Mouse (Mus musculus) stomach, embryonic 14.5 days (tissue): ENCODE measurements around the gene Napa. TPM values are rescaled to one million over a fixed set of nuclear protein-coding genes. Genes with fewer than 3 reads are reported as not detected.

Source experiments
- ATAC-seq: fragments of 200-750 bp; cut with Nextera tagmentation; 2 replicates; pipeline ENCODE4 v1.8.0; 2017; ENCODE audit warnings: low read depth, moderate TSS enrichment; ENCODE audit not compliant: insufficient number of reproducible peaks, insufficient read depth, low FRiP score
- H3K27ac ChIP-seq: fragments of 300-500 bp; sonication (generic); 2 replicates; pipeline ENCODE4 v1.5.1; 2014; ENCODE audit warnings: mild to moderate bottlenecking, low read length, moderate library complexity, mixed read lengths
- H3K27me3 ChIP-seq: fragments of 300-500 bp; sonication (generic); 2 replicates; pipeline ENCODE4 v1.6.1; 2014; ENCODE audit warnings: low read length, control low read depth, mixed read lengths; ENCODE audit not compliant: control insufficient read depth, insufficient read depth
- H3K36me3 ChIP-seq: fragments of 300-500 bp; sonication (generic); 2 replicates; pipeline ENCODE4 v1.6.1; 2014; ENCODE audit warnings: mild to moderate bottlenecking, control low read depth, low read length, moderate library complexity, mixed read lengths; ENCODE audit not compliant: control insufficient read depth, insufficient read depth
- H3K4me1 ChIP-seq: fragments of 300-500 bp; sonication (generic); 2 replicates; pipeline ENCODE4 v1.6.1; 2014; ENCODE audit warnings: low read length, control low read depth, mixed read lengths; ENCODE audit not compliant: control insufficient read depth, insufficient read depth
- H3K4me2 ChIP-seq: fragments of 300-500 bp; sonication (generic); replicated peaks from 2 replicates; pipeline ENCODE4 v1.6.1; 2014; ENCODE audit warnings: low read depth, low read length, control low read depth
- H3K4me3 ChIP-seq: fragments of 300-500 bp; sonication (generic); 2 replicates; pipeline ENCODE4 v1.5.1; 2014; ENCODE audit warnings: low read depth, low read length, control low read depth
- H3K9ac ChIP-seq: fragments of 300-500 bp; sonication (generic); replicated peaks from 2 replicates; pipeline ENCODE4 v1.6.1; 2014; ENCODE audit warnings: low read depth, mild to moderate bottlenecking, control low read depth, low read length, moderate library complexity, mixed read lengths
- H3K9me3 ChIP-seq: fragments of 300-500 bp; sonication (generic); 2 replicates; pipeline ENCODE4 v1.6.1; 2016; ENCODE audit warnings: low read depth, low read length, control low read depth; ENCODE audit not compliant: control insufficient read depth
- WGBS: fragments of 180-500 bp; shearing (Covaris S2); extraction: QIAGEN DNeasy Blood & Tissue Kit; methylation state at CpG from one replicate; pipeline ENCODE4 v1.1.7; 2014; 5-methylcytosine and 5-hydroxymethylcytosine counted together
- polyA plus RNA-seq: library from polyadenylated mRNA; unstranded; fragments of >200 nt; fragmentation: Nextera tagmentation; extraction: Ambion mirVana; gene quantifications from 2 replicates; pipeline ENCODE4 v1.2.1, GENCODE M21; 2014

Napa gene
- polyA plus RNA-seq, 1 experiment from 2014 or later: 213 TPM

- Histone ChIP-seq H3K9me3 (no peaks in the 10 kb centered on the region), H3K27me3 (no peaks in the 10 kb centered on the region), H3K9ac (no peak overlapping the region), H3K4me3 (no peak overlapping the region), H3K27ac (no peak overlapping the region), H3K4me1 (0 out of 2 replicates have a peak, but pooled peaks cover 10% of the 10 kb centered on the region), H3K4me2 (no peak overlapping the region), H3K36me3 (no peaks in the 10 kb centered on the region)
- ATAC-seq: no peak
- 59% methylated on average over 4 of the region's 4 CpGs for WGBS
Measured at GRCm38 (mm10) chr7:16054966-16055365, 43.3 kb upstream of the Napa start.

- H3K9me3 ChIP-seq: no peaks in the 10 kb centered on the region
- no peak overlapping the region for H3K4me3 ChIP-seq
- no peak overlapping the region for H3K9ac ChIP-seq
- ATAC-seq: no peak
- no peak overlapping the region for H3K4me2 ChIP-seq
- H3K36me3 ChIP-seq: no peaks in the 10 kb centered on the region
- no peaks in the 10 kb centered on the region for H3K27me3 ChIP-seq
- no peak overlapping the region for H3K27ac ChIP-seq
- H3K4me1 ChIP-seq: 0 out of 2 replicates have a peak, but pooled peaks cover 5% of the 10 kb centered on the region
- WGBS: 88% methylated on average over 6 of the region's 6 CpGs
Measured at GRCm38 (mm10) chr7:16055665-16056064, 42.6 kb upstream of the Napa start.

GRCm38 (mm10) chr7:16056459-16057135 lies 41.7 kb upstream of the Napa start:
- no peak overlapping the region for H3K4me2 ChIP-seq
- no peak overlapping the region for H3K9ac ChIP-seq
- no peak for ATAC-seq
- no peak overlapping the region for H3K4me3 ChIP-seq
- H3K4me1 ChIP-seq: 0 out of 2 replicates have a peak, but pooled peaks cover 4% of the 10 kb centered on the region
- H3K27me3 ChIP-seq: peaks cover under 1% of the 10 kb centered on the region; the same call in 1 of the 2 replicates
- 23% methylated on average over 5 of the region's 5 CpGs for WGBS
- H3K27ac ChIP-seq: no peak overlapping the region
- no peaks in the 10 kb centered on the region for H3K9me3 ChIP-seq
- H3K36me3 ChIP-seq: no peaks in the 10 kb centered on the region

GRCm38 (mm10) chr7:16057136-16057534 lies 41.1 kb upstream of the Napa start:
- no peak overlapping the region for H3K4me3 ChIP-seq
- no peak overlapping the region for H3K9ac ChIP-seq
- H3K27ac ChIP-seq: no peak overlapping the region
- WGBS: 55% methylated on average over 2 of the region's 2 CpGs
- H3K9me3 ChIP-seq: peaks cover 2% of the 10 kb centered on the region; the same call in 1 of the 2 replicates
- 0 out of 2 replicates have a peak, but pooled peaks cover 4% of the 10 kb centered on the region for H3K4me1 ChIP-seq
- peaks cover 6% of the 10 kb centered on the region; the same call in 1 of the 2 replicates for H3K27me3 ChIP-seq
- H3K4me2 ChIP-seq: no peak overlapping the region
- no peak for ATAC-seq
- no peaks in the 10 kb centered on the region for H3K36me3 ChIP-seq

- WGBS: 45% methylated on average over 66 of the region's 80 CpGs
- H3K4me2 ChIP-seq: 0 out of 2 replicates have a peak within 1 kb of the TSS, but pooled peaks have one; percentile 22
- H3K4me3 ChIP-seq: no peak within 1 kb of the TSS
- ATAC-seq: no peak
- peaks cover 6% of the 10 kb centered on the region; the same call in 1 of the 2 replicates for H3K27me3 ChIP-seq
- no peaks in the 10 kb centered on the region for H3K36me3 ChIP-seq
- no peak within 1 kb of the TSS for H3K27ac ChIP-seq
- H3K9ac ChIP-seq: no peak within 1 kb of the TSS
- H3K9me3 ChIP-seq: peaks cover 2% of the 10 kb centered on the region; the same call in 1 of the 2 replicates
- H3K4me1 ChIP-seq: no peaks in the 10 kb centered on the region
Measured at GRCm38 (mm10) chr7:16061219-16062098, 36.8 kb upstream of the Napa start, which contains the start of gene Zfp541. Zfp541 (plus strand) TSS chr7:16061814.

GRCm38 (mm10) chr7:16062099-16062420 lies 36.2 kb upstream of the Napa start:
- H3K36me3 ChIP-seq: no peaks in the 10 kb centered on the region
- ATAC-seq: no peak
- no peak overlapping the region for H3K27ac ChIP-seq
- WGBS: 75% methylated on average over 15 of the region's 15 CpGs
- peaks cover 6% of the 10 kb centered on the region; the same call in 1 of the 2 replicates for H3K27me3 ChIP-seq
- no peak overlapping the region for H3K4me3 ChIP-seq
- H3K4me1 ChIP-seq: no peaks in the 10 kb centered on the region
- H3K9me3 ChIP-seq: peaks cover 2% of the 10 kb centered on the region; the same call in 1 of the 2 replicates
- H3K4me2 ChIP-seq: no peak overlapping the region
- no peak overlapping the region for H3K9ac ChIP-seq

- Histone ChIP-seq H3K36me3 (no peaks in the 10 kb centered on the region), H3K27me3 (peaks cover 6% of the 10 kb centered on the region; the same call in 1 of the 2 replicates), H3K9ac (no peak overlapping the region), H3K4me3 (no peak overlapping the region), H3K4me2 (no peak overlapping the region), H3K4me1 (no peaks in the 10 kb centered on the region), H3K9me3 (peaks cover 2% of the 10 kb centered on the region; the same call in 1 of the 2 replicates), H3K27ac (no peak overlapping the region)
- 38% methylated on average over 4 of the region's 4 CpGs for WGBS
- ATAC-seq: no peak
Measured at GRCm38 (mm10) chr7:16063490-16063889, 34.8 kb upstream of the Napa start.

GRCm38 (mm10) chr7:16070846-16071245 lies 27.4 kb upstream of the Napa start:
- no peaks in the 10 kb centered on the region for H3K27me3 ChIP-seq

More at GRCm38 (mm10) chr7:16070846-16071245, 27.4 kb upstream of the Napa start:
- Histone ChIP-seq H3K4me2 (no peak overlapping the region), H3K9ac (no peak overlapping the region), H3K4me3 (no peak overlapping the region), H3K9me3 (no peaks in the 10 kb centered on the region), H3K27ac (no peak overlapping the region), H3K36me3 (no peaks in the 10 kb centered on the region), H3K4me1 (no peaks in the 10 kb centered on the region)
- no peak for ATAC-seq
